ENCODE assay signal across 25 mouse cellular contexts in genomic region chr16:50241604-50242003, GRCm38 (mm10).
"Had no signal": no experiment of that assay in that cellular context is flagged by ENCODE, and none has a peak within 500 bp of the region (broad histone marks: within the 10 kb centered on the region; RNA-seq: fewer than 3 reads in every experiment).

No protein-coding gene starts in this region.

- H3K36me3 ChIP-seq: hindbrain, embryonic 12.5 days; intestine, embryonic 15.5 days; liver, embryonic 13.5 days; liver, embryonic 15.5 days had no signal

- H3K27me3 ChIP-seq: heart, embryonic 12.5 days; hindbrain, embryonic 12.5 days; intestine, embryonic 15.5 days; limb, embryonic 12.5 days; liver, embryonic 13.5 days; liver, embryonic 15.5 days had no signal

- ATAC-seq: hindbrain, embryonic 16.5 days; inflammation-experienced regulatory T-cells, adult 6 months; intestine, embryonic 15.5 days; intestine, postnatal 0 days; liver, postnatal 0 days had no signal

- DNase-seq: gastrocnemius, adult 2 months; gastrocnemius, postnatal 10 days; gastrocnemius, postnatal 25 days; heart, adult 18-20 months; heart, postnatal 10 days; heart, postnatal 4 days; kidney, adult 9 months; liver; liver, embryonic 13.5 days; liver, postnatal 0 days had no signal

- H3K4me1 ChIP-seq: heart, embryonic 10.5 days; heart, embryonic 12.5 days; hindbrain, embryonic 10.5 days; hindbrain, embryonic 12.5 days; intestine, embryonic 15.5 days; limb, embryonic 10.5 days; limb, embryonic 12.5 days; liver, embryonic 13.5 days; liver, embryonic 15.5 days had no signal

- H3K9ac ChIP-seq: heart, embryonic 12.5 days; hindbrain, embryonic 12.5 days; hindbrain, embryonic 14.5 days; intestine, embryonic 15.5 days; limb, embryonic 12.5 days; liver, embryonic 13.5 days; liver, embryonic 15.5 days; liver, postnatal 0 days had no signal

- H3K4me3 ChIP-seq: gastrocnemius, adult 2 months; heart, embryonic 10.5 days; heart, embryonic 12.5 days; hindbrain, embryonic 10.5 days; hindbrain, embryonic 12.5 days; intestine, embryonic 15.5 days; layer of hippocampus, adult 2 months; left cerebral cortex, adult 2 months; limb, embryonic 10.5 days; limb, embryonic 12.5 days; liver, embryonic 13.5 days; liver, embryonic 15.5 days had no signal

- H3K27ac ChIP-seq: gastrocnemius, adult 2 months; heart, embryonic 10.5 days; hindbrain, embryonic 10.5 days; hindbrain, embryonic 12.5 days; hindbrain, embryonic 14.5 days; intestine, embryonic 15.5 days; layer of hippocampus, adult 2 months; left cerebral cortex, adult 2 months; limb, embryonic 10.5 days; limb, embryonic 12.5 days; liver, embryonic 13.5 days; liver, embryonic 15.5 days had no signal

- H3K4me2 ChIP-seq: heart, embryonic 12.5 days; hindbrain, embryonic 12.5 days; hindbrain, embryonic 14.5 days; intestine, embryonic 15.5 days; limb, embryonic 12.5 days; liver, embryonic 11.5 days; liver, embryonic 13.5 days; liver, embryonic 15.5 days had no signal

- H3K9me3 ChIP-seq: heart, embryonic 10.5 days; heart, embryonic 12.5 days; hindbrain, embryonic 10.5 days; hindbrain, embryonic 12.5 days; intestine, embryonic 15.5 days; limb, embryonic 10.5 days; limb, embryonic 12.5 days; liver, embryonic 13.5 days; liver, embryonic 15.5 days had no signal
